Mouse (Mus musculus) heart, postnatal 4 days (tissue): ENCODE data around the gene Gtf2h1. TPM values are rescaled to one million over a fixed set of nuclear protein-coding genes. Genes with fewer than 3 reads are reported as not detected.

Experiments
- DNase-seq: peaks from one replicate; pipeline ENCODE4 v3.0.0; 2021
- total RNA-seq, 2 experiments: library from RNA; stranded (reverse); gene quantifications; 2 replicates each; pipeline ENCODE4 v1.2.3; 2021

The Gtf2h1 gene
- total RNA-seq, 2 experiments from 2014 or later = 22.9 to 23.8 TPM

DNA sequence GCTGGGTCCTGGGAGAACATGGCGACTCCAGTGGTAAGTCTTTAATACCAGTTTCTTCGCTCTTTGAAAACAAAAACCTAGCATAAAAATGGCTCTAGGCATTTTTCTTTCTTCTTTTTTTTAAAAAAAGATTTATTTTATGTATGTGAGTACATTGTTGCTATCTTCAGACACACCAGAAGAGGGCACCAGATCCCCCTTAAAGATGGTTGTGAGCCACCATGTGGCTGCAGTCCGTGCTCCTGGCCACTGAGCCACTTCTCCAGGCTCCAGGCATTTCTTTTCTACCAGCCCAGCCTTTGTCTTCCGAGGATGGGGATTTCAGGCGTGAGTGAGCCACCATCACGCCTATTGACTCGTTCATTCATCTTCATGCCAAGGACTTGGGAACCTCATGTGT, 55.1 kb downstream of the Gtf2h1 start:
- no peak for DNase-seq

DNA sequence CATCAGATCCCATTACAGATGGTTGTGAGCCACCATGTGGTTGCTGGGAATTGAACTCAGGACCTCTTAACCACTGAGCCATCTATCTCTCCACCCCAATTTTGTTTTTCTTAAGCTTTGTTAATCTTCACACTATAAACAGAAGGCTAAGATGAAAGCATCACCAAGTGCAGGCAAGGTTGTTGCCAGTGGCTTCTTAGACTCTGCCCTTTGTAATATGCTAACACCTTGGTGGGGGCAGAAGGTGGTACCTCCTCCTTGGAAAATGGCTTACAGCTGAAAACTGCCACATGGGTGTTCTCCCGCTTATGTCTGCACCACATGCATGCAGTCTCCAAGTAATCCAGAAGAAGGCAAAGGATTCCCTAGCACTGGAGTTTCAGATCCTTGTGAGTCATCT, 56.8 kb downstream of the Gtf2h1 start:
- DNase-seq = no peak

DNA sequence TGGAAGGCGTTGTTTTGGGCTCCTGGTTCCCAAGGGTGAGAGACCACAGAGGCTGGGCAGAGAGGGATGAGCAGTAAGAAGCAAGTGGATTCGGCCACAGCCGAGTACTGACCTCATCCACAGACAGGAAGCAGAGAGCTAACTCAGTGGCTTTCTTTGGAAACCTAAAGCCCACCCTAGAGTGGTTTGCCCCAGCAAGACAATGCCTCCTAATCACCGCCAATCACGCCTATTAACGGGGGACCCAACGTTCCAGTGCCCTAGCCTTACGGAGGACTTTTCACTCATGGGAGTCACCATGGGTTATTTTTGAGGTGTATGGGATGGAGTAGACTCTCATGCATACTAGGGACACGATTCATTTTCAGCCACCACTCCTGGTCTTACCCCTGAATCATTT, 57.5 kb downstream of the Gtf2h1 start:
- DNase-seq = no peak

DNA sequence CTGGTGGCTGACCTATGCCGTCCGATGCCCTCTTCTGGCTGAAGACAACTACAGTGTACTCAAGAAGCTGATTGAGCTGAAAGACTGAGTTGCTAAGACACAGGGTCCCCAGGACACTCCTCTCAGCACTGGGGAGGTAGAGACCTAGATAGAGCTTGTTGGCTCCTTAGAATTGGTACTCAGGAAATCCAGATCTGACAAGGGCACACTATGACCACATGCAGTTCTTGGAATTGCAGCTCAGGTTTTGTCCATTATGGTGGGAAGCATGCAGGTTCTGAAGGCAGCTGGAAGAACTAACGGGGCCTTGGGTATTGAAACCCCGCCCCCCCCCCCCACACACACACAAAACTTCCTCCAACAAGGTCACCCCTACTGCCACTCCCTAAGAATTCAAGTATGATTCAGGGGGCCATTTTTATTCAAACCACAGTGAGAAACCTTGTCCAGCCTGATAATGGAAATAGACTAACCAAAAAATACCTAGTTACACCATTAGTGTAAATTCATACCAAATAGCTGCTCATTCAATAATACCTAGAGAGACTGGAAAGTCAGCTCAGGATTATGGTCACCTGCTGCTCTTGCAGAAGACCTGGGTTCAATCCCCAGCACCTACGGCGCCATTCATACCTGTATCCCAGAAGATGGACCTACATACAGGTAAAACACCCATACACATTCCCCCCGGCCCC, 60.1 kb downstream of the Gtf2h1 start:
- no peak for DNase-seq

DNA sequence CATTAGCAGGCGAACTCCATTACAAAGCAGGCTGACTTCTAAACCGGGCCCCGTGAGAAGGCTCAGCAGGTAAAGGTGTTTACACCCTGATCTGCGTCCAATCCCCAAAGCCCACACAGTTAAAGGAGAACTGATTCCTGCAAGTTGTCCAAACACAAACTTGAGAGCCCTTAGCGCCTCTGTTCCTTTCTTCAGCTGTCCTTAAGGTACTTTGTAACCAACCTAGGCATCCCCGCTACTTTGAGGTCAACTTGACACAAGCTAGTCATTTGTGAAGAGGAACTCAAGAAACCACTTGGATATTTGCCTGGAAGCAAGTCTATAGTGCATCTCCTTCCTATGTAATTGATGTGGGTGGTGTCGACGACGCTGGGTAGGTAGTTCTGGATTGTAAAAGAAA, 61.5 kb downstream of the Gtf2h1 start:
- DNase-seq = no peak

DNA sequence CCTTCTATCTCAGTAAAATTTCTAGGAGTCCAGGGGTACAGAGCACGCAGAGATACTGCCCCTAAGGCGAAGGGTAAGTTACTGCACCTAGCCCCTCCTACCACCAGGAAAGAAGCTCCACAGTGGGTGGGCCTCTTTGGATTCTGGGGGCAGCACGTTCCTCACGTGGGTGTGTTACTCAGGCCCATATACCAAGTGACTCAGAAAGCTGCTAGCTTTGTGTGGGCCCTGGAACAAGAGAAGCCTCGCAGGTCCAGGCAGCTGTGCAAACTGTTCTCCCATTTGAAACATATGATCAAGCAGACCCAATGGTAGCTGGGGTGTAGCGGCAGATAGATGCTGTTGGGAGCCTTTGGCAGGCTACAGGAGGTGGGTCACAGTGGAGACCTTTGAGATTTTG, 63.1 kb downstream of the Gtf2h1 start:
- DNase-seq = no peak

DNA sequence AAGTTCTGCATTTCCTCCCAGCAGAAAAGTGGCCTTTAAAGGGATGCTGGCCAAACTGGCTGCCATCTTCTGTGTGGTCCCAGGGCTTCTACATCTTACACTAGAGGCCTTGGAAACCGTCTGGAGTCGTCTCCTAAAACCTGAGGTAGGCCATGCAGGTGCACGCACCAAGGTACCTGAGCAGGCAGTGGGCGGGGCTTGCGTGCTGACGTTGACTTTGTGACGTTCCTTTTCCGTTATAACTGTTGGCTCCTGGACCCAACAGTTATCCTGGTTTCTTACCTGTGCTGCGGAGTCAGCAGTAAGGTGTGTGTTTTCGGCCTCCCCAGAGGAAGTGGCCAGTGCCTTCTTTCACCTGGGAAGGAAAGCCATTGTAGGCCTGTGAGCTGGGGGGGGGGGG, 65.1 kb downstream of the Gtf2h1 start, which contains the start of gene Ldhc:
Ldhc (plus strand) TSS at position 208 of the 400 bp plus-strand sequence.
- no peak for DNase-seq

DNA sequence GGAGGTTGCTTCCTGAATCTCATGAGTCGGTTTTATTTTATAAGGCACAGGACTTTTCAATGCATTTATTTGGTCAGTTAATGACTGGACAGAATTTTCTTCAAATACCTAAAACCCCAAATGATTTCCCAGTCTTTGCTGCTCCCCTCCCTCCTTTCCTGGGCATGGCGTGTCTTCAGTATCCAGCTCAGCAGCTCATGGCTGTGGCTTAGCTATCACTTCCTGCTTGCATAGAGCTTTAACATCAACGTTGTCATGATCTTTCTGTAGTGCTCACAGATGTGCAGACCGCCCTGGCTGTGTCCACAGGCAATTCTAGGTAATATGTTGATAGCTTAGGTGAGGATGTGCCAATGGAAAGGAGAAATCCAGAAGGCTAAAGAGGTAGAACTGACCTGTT, 76.1 kb downstream of the Gtf2h1 start:
- DNase-seq = no peak

Other genes starting within 250 kb of the Gtf2h1 start
- 10 to 100 TPM; 10.6 to 11.3 TPM for gene Sergef, start 156.3 kb upstream of the Gtf2h1 start, total RNA-seq
- not detected for gene Tph1, start 123.6 kb upstream of the Gtf2h1 start, total RNA-seq
- gene Saal1, start 85.4 kb upstream of the Gtf2h1 start, total RNA-seq = 1 to 10 TPM; 9.2 to 9.9 TPM
- not detected for gene Saa3, start 80.4 kb upstream of the Gtf2h1 start, total RNA-seq
- gene Saa4, start 63.5 kb upstream of the Gtf2h1 start, total RNA-seq = not detected
- not detected for gene Saa1, start 53.1 kb upstream of the Gtf2h1 start, total RNA-seq
- gene Saa2, start 44.3 kb upstream of the Gtf2h1 start, total RNA-seq = not detected
- 10 to 100 TPM; 12.2 to 12.8 TPM for gene Hps5, start within 50 bp of the Gtf2h1 start, total RNA-seq
- 1,000 to 10,000 TPM; 1,136 TPM for gene Ldha, start 45.4 kb downstream of the Gtf2h1 start, total RNA-seq
- gene Ldhc, start 65.1 kb downstream of the Gtf2h1 start, total RNA-seq = not detected
- 10 to 100 TPM; 87.5 to 92.4 TPM for gene Tsg101, start 123.9 kb downstream of the Gtf2h1 start, total RNA-seq
- 10 to 100 TPM; 14.9 to 16.8 TPM for gene Uevld, start 162.4 kb downstream of the Gtf2h1 start, total RNA-seq
- not detected for gene Gm9999, start 187.5 kb downstream of the Gtf2h1 start, total RNA-seq
- gene Spty2d1, start 212.3 kb downstream of the Gtf2h1 start, total RNA-seq = 10 to 100 TPM; 15.1 to 15.7 TPM